13 mouse cellular contexts compared by ENCODE assay signal in genomic region chr5:21572764-21573416, GRCm38 (mm10).
"Had no signal": no experiment of that assay in that cellular context is flagged by ENCODE, and none has a peak within 500 bp of the region (broad histone marks: within the 10 kb centered on the region; RNA-seq: fewer than 3 reads in every experiment).

No protein-coding gene starts in this region.

- DNase-seq: kidney, adult 2 months; kidney, postnatal 14 days; lung, adult 18-20 months; right cerebral cortex, postnatal 14 days; thymus, adult 2 months; thymus, postnatal 25 days had no signal

- H3K9ac ChIP-seq: kidney, embryonic 15.5 days; limb, embryonic 12.5 days; liver, embryonic 14.5 days; midbrain, embryonic 13.5 days; neural tube, embryonic 15.5 days; stomach, embryonic 15.5 days had no signal

- H3K27ac ChIP-seq: kidney, embryonic 15.5 days; limb, embryonic 12.5 days; liver, embryonic 14.5 days; midbrain, embryonic 13.5 days; neural tube, embryonic 15.5 days; stomach, embryonic 15.5 days had no signal

- H3K4me2 ChIP-seq: kidney, embryonic 15.5 days; limb, embryonic 12.5 days; midbrain, embryonic 13.5 days; neural tube, embryonic 15.5 days; stomach, embryonic 15.5 days had no signal

- ATAC-seq: midbrain, embryonic 13.5 days had no signal

- H3K4me3 ChIP-seq: kidney, embryonic 15.5 days; limb, embryonic 12.5 days; midbrain, embryonic 13.5 days; myocyte; neural tube, embryonic 15.5 days; stomach, embryonic 15.5 days had no signal

- H3K36me3 ChIP-seq: midbrain, embryonic 13.5 days; neural tube, embryonic 15.5 days; stomach, embryonic 15.5 days had no signal

- H3K27me3 ChIP-seq: kidney, embryonic 15.5 days; limb, embryonic 12.5 days; midbrain, embryonic 13.5 days; neural tube, embryonic 15.5 days; stomach, embryonic 15.5 days had no signal

- H3K4me1 ChIP-seq: kidney, embryonic 15.5 days; midbrain, embryonic 13.5 days; neural tube, embryonic 15.5 days; stomach, embryonic 15.5 days had no signal

- H3K9me3 ChIP-seq: kidney, embryonic 15.5 days; limb, embryonic 12.5 days; midbrain, embryonic 13.5 days; neural tube, embryonic 15.5 days; stomach, embryonic 15.5 days had no signal
